Mouse (Mus musculus) testis, postnatal 14 days (tissue): ENCODE measurements around the gene H2-Q1.
"Not testable (repeated sequence)": the region's sequence is repeated elsewhere in the genome, so short reads cannot be mapped to it uniquely, and the experiment has no call there.

Source experiments
- DNase-seq: peaks from one replicate; pipeline ENCODE4 v3.0.0; 2021; ENCODE audit warnings: low spot score

H2-Q1 gene

DNA sequence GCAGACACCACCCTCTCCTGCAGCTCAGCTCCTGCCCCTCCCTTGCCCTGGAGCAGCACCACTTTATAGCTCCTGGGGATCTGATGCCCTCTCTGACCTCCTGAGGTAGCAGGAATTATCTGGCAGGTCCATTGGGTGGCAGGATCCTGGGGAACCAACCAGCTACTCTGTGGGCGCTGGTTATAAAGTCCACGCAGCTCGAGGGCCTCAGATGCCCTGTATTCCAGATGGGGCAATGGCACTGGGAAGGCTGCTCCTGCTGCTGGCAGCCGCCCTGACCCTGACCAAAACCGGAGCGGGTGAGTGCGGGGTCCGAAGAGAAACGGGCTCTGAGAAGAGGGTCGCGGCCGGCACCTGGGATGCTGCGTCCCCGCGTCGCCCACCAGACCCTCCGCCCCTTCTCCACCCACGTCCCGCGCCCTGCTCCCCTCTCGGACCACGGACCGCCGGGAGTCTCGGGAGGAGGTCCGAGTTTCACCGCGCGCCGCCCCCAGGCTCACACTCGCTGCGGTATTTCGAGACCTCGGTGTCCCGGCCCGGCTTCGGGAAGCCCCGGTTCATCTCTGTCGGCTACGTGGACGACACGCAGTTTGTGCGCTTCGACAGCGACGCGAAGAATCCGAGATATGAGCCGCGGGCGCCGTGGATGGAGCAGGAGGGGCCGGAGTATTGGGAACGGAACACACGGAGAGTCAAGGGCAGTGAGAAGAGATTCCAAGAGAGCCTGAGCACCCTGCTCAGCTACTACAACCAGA is at the start of gene H2-Q1:
TSS of gene H2-Q1 (plus strand) at position 79 of the 755 bp plus-strand sequence.
- DNase-seq = no peak

DNA sequence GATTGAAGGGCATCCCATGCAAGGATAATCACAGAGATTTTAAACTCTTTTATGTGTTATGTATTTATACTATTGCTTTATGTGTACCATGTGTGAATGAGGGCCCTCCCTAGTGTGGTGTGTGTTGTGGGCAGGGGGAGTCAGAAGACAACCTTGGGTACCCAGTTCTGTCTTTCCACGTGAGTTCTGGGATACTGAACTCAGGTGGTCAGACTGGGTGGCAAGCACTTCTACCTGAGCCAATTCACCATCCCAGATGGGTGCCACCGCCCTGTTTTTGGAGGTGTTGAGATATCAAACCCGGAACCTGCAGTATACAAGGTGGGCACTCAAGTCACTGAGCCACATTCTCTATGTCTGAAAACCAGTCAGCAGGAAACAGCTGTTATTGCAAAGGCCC is 48.0 kb upstream of the H2-Q1 start:
- no peak for DNase-seq

DNA sequence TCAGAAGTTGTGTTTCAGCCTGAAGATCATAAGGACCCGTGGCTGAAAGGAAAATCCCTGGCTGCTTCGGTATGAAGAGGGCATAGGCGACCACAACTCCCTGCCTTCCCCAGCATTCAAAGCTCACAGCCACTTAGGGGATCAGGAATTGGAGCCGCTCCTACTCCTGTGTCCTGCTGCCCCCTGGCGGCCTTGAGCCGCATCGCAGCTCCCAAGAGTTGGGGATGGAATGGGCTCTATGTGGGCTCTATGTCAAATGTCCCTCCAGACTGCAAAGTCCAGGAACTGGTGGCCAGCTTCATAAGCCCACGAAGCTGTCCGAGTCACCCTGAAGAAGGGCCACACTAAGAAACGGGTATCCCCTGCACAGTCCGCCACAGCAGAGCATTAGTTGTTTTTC is 45.4 kb upstream of the H2-Q1 start:
- DNase-seq = peak; percentile 83

DNA sequence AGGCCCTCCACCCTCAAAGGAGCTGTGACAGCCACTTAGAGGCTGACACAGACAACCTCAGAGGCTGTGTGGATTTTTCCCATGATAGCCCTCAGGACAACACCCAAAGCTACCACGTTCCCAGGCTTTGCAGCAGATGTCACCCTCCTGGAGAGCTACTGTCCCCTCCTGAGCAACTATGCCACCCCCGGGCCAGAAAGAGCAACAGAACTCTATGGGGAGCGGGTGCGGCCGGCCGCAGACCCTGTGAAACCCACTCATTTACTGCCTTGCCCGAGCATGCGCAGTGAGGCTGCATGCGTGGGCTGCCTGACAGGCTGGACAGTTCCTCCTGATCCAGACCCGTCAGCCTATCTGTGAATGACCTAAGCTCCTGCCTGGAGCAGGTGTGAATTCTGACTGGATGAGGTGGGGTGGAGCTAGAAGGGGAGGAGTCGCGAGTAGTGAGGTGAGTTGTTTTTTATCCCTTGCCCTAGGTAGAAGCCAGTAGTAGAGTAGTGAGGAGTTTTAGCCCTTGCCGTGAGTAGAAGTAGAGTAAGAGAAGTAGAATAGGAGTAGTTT is 43.8 kb upstream of the H2-Q1 start:
- DNase-seq = no peak

DNA sequence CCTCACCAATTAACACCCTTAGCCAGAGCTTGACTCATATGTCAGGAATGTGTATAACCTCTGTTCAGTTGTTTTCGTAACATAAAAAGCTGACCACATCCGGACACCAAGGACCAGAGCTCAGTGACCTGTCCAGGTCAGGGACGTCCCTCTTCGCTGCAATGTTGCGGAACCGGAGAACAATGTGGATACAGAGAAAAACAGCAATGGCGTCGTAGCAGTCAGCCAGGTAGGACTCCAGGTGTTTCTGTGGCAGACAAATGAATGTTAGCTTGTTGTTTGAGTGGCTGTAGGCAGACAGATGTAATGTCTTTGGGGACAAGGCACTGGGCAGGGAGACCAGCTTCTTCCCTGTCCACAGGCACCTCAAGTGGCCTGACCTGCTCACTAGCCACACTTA is 42.2 kb upstream of the H2-Q1 start:
- DNase-seq = no peak

DNA sequence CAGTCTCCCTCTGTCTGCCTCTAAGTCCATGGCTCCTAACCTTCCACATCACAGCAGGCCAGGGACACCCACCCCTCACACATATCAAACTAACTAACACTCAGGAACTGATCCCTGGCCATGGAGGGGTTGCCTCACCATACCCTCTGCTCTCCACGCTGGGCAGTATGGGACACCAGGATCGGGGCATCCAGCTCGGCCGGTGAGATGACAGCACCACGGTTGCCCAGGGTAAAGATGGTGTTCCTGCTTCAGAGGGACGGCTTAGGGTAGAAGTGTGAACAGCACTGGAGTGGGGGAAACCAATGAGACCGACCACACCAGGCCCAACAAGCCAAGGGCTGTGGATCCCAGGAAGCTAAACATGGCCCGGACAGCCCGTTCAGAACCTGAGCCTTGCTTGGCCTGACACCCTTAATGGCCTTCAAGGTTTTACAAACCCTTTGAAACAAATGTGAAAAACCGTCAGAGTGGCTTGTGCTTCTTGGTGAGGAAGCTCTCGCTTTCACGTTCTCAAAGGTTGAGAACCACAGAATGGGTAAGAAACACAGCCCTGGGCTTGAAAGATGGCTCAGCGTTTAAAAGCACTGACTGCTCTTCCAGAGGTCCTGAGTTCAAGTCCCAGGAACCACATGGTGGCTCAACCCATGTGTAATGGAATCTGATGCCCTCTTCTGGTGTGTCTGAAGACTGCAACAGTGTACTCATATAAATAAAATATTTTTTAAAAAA is 41.1 kb upstream of the H2-Q1 start:
- no peak for DNase-seq

DNA sequence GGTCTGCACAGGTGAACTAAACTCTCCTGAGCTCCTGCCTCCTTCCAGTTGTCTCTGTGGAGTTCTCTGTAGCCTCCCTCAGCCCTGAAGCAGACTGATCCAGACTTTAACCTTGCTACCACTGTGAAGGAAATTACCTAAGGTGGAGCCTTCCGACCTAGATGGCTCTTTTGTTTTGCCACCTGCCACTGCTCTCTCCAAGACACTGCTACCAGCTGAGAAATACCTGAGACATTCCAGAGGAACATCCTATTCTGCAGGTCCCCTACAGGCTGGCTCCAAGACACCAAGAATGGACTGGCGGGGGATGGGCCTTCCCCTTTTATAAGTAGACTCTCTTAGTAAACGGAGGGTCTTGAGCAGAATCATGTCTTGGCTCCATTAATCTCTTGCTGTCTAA is 39.9 kb upstream of the H2-Q1 start:
- DNase-seq = no peak

DNA sequence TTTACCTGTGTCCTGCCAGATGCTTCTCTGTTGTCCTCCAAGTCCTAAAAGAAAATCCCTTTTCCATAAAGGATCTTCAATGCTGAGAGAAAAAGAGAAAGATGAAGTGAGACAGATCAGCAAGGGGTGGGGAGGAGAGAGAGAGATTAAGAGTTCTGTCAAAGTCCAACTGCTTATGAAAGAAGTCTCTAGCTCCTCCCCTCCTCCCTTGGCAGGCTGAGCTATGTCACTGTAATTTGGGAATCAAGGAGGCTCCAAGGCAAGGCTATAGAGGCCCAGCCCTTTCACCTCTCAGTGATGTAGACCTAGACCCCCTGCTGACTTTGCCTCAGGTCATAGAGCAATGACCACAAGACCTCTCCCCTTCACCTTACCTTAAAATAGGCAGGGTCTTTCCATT is 34.8 kb upstream of the H2-Q1 start:
- DNase-seq = no peak

DNA sequence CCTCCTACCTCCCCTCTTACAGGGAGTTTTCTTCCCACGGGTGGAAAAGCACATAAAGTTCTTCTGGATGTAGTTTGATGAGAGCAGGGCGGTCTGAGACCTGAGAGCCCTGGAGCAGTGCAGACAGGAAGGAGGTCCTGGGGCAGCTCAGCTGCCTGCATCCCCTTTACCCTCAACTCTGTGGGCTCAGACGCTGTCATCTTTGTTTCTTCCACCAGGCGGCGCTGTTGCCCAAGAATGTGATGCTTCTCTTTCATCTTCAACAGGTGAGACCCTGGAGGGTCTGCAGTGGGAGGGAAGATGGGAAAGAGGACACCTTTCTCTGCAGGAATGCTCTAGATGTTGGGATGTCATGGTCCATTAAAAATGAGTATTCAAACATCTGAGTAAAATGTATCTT is 24.4 kb upstream of the H2-Q1 start:
- DNase-seq = peak; percentile 68

DNA sequence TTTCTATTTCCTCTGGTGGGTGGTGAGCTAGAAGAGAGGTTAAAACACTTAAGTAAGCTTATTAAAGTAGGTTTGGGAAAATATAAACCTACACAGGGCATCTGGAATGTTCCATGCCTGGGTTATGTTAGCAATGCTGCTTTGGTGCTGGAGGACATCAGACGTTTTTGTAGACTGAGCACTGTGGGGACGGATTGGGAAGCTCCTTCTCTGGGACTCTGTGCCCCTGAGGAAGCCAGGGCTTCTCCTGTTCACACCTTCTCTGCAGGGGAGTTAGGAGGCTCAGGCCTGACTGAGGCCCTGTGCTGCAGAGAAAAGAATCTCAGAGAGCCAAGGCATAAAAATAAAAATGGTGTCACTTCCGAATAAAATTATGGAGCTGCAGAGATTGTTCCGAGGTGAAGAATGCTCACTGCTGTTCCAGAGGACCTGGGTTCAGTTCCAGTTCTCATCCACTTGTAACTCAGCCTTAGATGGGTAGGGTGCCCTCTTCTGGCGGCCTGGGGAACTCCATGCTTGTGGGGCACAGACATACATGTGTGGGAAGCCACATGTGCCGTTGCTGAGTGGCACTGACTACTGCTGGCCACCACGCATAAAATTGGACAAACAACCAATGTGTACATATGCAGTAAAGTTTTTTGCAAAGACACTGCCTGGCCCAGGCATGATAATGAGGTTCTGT is 19.8 kb upstream of the H2-Q1 start:
- not testable (repeated sequence) for DNase-seq

DNA sequence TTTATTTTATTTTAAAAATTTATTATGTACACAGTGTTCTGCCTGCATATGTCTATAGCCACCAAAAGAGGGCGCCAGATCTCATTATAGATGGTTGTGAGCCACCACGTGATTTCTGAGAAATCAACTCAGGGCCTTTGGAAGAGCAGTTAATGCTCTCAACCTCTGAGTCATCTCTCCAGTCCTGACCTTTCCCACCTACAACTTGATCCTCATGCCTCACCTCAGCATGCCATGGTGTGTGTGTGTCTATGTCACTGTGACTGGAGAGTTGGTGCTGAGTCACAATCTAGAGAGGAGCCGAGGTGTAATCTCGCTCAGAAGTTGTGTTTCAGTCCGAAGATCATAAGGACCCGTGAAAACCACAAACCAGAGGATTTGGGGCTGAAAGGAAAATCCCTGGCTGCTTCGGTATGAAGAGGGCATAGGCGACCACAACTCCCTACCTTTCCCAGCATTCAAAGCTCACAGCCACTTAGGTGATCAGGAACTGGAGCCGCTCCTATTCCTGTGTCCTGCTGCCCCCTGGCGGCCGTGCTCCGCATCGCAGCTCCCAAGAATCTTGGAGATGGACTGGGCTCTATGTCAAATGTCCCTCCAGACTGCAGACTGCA is 18.5 kb upstream of the H2-Q1 start:
- DNase-seq = peak; percentile 88

DNA sequence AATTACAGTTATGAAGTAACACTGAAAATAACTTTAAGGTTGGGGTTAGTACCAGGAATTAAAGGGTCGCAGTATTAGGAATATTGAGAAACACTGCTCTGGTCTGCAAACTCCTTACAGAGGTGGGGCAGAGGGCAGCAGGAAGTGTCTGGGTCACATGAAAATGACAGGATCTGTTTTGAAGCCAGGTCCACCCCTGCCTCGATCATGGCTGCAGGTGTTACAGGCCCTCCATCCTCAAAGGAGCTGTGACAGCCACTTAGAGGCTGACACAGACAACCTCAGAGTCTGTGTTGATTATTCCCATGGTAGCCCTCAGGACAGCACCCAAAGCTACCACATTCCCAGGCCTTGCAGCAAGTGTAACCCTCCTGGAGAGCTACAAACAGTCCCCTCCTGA is 16.9 kb upstream of the H2-Q1 start:
- no peak for DNase-seq

DNA sequence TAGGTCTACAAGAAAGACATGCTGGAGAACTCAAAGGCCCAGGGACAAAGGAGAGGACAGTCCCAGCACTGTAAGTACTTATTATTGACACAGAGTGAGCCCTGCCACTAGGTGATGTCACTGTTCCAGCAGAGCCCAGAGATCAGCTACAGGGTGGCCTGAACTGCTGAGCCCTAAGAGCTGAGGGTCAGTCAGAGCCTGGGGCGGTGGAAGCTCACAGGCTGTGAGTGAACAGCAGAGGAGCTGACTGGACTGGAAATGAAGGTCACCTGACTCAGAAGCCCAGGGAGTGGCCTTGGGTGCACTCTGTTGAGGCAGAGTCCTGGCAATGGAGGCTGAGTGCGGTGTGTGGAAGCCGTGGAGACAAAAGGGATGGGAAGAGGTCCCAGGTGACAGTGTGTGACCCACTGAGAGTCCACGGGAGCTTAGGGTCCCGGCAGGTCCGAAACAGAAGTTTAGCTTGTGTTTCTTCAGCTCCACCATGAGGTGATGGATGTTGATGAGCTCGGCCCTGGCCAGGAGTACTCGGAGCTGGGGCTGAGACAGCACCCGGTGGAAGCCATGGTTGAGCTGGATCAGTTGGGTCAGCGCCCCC is 16.4 kb upstream of the H2-Q1 start:
- no peak for DNase-seq

DNA sequence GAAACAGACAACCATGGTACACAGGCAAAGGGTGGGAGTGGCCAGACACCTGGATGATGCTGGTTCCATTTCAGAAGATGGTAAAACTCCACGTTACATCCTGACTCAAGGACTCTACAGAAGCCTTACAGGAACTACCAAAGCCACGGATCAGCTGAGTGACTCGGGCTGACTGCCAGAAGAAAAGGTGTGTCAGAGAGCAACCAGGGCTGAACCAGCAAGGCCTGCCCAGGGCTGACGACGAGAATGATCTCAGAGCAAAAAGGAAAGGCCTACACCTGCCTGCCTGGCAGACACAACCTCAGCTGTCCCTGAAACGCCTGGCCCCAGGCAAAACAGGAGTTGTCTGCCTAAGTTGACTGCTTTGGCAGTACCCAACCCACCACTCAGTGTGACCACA is 15.7 kb upstream of the H2-Q1 start:
- no peak for DNase-seq

DNA sequence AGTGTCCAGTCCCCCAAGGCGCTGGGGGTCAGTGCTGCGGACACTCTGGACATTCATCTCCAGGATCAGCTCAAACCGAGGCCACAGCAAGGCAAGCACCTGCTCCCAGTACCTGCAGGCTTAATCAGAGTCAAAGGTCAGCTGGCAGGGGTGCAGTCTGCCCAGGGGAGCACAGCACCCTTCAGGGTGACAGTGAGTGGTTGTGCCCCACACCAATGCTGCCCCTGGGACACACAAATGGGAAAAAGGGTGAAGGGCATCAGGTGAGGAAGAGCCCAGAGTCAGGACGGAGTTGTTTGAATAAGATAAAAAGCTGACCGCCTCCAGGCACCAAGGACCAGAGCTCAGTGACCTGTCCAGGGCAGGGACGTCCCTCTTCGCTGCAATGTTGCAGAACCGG is 15.3 kb upstream of the H2-Q1 start:
- DNase-seq = not testable (repeated sequence)

DNA sequence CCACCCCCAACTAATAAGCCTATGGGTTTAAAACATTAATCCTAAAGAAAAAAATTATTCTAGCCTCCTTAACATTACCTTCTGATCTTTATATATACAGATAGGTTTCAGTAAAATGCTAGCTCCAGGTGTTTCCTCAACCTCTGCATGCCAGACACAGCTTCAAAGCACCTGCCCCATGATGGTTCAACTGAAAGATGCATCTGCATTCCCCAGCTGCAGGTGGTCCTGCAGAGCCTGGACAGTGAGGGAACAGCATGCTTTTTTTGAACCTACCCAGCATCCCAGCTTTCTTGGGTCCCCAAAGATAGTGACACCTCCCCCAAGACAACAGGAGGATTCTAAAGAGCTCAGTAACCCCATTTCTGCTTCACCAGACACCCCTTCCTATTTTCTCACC is 1.5 kb upstream of the H2-Q1 start:
- no peak for DNase-seq

DNA sequence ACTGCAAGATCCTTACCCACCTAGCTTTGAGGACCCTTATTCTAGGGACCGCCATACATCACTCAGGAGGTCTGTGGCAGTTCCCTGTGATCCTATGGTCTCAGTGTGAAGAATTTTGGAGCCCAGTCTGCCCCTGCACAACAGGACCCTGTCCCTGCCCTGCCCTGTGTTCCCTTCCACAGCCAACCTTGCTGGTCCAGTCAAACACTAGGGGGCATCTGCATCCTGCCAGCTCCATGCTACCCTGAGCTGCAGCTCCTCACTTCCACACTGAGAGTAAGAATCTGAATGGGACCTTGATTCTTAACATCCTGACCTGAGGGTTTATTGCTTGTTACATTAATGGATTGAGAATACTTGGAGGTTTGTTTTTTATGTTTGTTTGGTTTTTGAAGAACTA is 4.9 kb downstream of the H2-Q1 start:
- DNase-seq = not testable (repeated sequence)

DNA sequence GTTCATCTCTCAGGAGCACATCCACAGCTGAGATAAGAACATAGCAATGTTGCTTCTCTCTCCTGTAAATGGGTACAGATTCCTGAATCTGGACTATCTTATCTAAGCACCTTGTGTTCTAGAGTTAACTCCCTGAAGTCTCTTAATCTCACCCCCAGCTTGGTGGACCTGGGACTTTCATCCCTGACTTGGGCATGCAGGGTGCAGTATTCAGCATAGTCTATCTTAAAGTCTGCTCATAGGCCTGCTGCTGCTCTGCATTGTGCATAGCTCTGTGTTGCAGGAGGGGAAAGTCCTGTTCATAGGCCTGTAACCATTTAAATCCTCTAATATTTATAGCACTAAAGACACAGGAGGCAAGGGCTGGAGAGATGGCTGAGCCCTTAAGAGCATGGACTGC is 5.8 kb downstream of the H2-Q1 start:
- not testable (repeated sequence) for DNase-seq

DNA sequence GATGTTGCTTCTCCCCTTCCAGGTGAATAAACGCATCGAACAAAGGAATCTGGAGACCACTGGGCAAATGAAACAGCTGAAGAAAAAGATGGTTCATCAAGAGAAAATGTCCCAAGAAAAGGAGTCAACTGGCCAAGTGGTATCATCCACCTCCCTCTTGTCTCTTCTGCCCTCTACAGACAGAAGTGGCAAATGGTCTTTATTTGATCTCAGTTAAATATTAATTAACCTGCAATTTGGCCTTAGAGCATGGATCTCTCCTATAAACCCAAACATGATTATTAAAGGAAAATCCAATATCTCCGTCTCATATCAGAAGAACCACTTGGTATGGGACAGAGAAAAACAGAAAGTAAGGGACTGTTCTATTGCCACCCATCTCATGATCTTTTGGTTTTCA is 9.5 kb downstream of the H2-Q1 start:
- not testable (repeated sequence) for DNase-seq

DNA sequence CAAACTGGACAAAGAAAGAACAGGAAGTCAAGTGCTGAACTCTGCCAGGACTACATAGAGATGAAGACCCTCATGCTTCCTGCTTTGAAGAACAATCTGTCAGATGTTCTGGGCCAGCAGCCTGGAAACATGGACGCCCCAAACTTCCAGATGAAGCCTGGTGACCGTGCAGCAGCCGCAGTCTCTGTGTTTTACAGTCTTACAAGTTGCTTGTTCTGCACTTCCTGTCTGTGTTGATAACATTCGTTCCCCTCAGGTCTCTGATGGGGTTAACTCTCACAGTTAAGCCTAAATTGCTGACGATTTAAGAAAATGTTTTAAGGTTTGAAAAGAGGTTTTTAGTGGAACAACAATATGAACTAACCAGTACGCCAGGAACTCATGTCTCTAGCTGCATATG is 11.3 kb downstream of the H2-Q1 start:
- not testable (repeated sequence) for DNase-seq

DNA sequence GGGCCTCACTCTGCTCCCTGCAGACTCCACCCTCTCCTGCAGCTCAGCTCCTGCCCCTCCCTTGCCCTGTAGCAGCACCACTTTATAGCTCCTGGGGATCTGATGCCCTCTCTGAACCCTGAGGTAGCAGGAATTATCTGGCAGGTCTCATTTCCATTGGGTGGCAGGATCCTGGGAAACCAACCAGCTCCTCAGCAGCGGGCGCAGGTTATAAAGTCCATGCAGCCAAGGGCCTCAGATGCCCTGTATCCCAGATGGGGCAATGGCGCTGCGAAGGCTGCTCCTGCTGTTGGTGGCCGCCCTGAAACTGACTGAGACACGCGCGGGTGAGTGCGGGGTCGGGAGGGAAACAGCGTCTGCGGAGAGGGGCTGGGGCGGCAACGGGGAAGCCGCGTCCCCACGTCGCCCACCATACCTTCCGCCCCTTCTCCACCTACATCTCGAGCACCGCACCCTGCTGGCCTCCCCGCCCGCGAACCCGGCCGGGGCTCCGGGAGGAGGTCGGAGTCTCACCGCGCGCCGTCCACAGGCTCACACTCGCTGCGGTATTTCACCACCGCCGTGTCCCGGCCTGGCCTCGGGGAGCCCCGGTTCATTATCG is 22.0 kb downstream of the H2-Q1 start, which contains the start of gene H2-Q2:
TSS of gene H2-Q2 (plus strand) at position 172 of the 601 bp plus-strand sequence.
- DNase-seq = no peak
